Mouse (Mus musculus) embryonic facial prominence, embryonic 11.5 days (tissue): ENCODE results near the gene Hdac5. TPM values are rescaled to one million over a fixed set of nuclear protein-coding genes. Genes with fewer than 3 reads are reported as not detected.

ENCODE experiments used
- ATAC-seq: fragments of 200-750 bp; cut with Nextera tagmentation; replicated peaks from 2 replicates; pipeline ENCODE4 v1.8.0; 2017; ENCODE audit warnings: low read depth; ENCODE audit not compliant: insufficient number of reproducible peaks, low FRiP score, low TSS enrichment
- DNase-seq: peaks from one replicate; pipeline ENCODE4 v3.0.0-alpha.2; 2015; ENCODE audit warnings: low spot score
- H3K27ac ChIP-seq: fragments of 300-500 bp; sonication (generic); replicated peaks from 2 replicates; pipeline ENCODE4 v1.5.1; 2014; ENCODE audit warnings: mild to moderate bottlenecking, low read depth, low read length, control low read depth
- H3K27me3 ChIP-seq: fragments of 300-500 bp; sonication (generic); 2 replicates; pipeline ENCODE4 v1.6.1; 2014; ENCODE audit warnings: mild to moderate bottlenecking, low read length, moderate library complexity, mixed read lengths; ENCODE audit not compliant: control insufficient read depth, insufficient read depth
- H3K36me3 ChIP-seq: fragments of 300-500 bp; sonication (generic); replicated peaks from 2 replicates; pipeline ENCODE4 v1.6.1; 2014; ENCODE audit warnings: low read depth, mild to moderate bottlenecking, low read length, moderate library complexity, mixed read lengths; ENCODE audit not compliant: control insufficient read depth, insufficient read depth
- H3K4me1 ChIP-seq: fragments of 300-500 bp; sonication (generic); 2 replicates; pipeline ENCODE4 v1.6.1; 2014; ENCODE audit warnings: low read length, mixed read lengths; ENCODE audit not compliant: control insufficient read depth, insufficient read depth
- H3K4me2 ChIP-seq: fragments of 300-500 bp; sonication (generic); 2 replicates; pipeline ENCODE4 v1.6.1; 2014; ENCODE audit warnings: low read depth, mild to moderate bottlenecking, control low read depth, low read length, moderate library complexity
- H3K4me3 ChIP-seq: fragments of 300-500 bp; sonication (generic); 2 replicates; pipeline ENCODE4 v1.5.1; 2014; ENCODE audit warnings: low read depth, low read length, control low read depth
- H3K9ac ChIP-seq: fragments of 300-500 bp; sonication (generic); replicated peaks from 2 replicates; pipeline ENCODE4 v1.6.1; 2014; ENCODE audit warnings: mild to moderate bottlenecking, control low read depth, low read length
- H3K9me3 ChIP-seq: fragments of 300-500 bp; sonication (generic); replicated peaks from 2 replicates; pipeline ENCODE4 v1.6.1; 2016; ENCODE audit warnings: mild to moderate bottlenecking, low read length, inconsistent platforms, mixed read lengths; ENCODE audit not compliant: control insufficient read depth
- WGBS: fragments of 180-500 bp; shearing (Covaris S2); extraction: QIAGEN DNeasy Blood & Tissue Kit; methylation state at CpG from one replicate; pipeline ENCODE4 v1.1.7; 2014; 5-methylcytosine and 5-hydroxymethylcytosine counted together
- polyA plus RNA-seq: library from polyadenylated mRNA; unstranded; fragments of >200 nt; fragmentation: Nextera tagmentation; extraction: Ambion mirVana; gene quantifications from 2 replicates; pipeline ENCODE4 v1.2.1, GENCODE M21; 2014

The Hdac5 gene
- polyA plus RNA-seq, 1 experiment from 2014 or later, result 21.9 TPM

DNA sequence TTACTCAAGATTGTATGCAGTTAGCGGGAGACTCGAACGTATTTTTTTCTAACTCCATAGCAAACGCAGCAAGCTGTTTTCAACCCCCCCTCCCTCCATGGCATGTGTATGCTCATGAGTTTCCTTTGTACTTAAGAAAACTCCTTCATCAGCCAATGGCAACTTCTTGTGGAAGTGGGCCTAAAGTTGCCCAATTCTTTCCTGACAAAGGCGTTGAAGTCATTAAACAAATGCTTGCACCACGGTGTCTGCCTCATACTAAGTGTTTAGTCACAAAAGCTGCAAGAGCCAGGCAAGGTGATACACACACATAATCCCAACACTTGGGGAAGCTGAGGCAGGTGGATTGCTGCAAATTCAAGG, 16.3 kb upstream of the Hdac5 start:
- no peaks in the 10 kb centered on the region for H3K4me1 ChIP-seq
- H3K9ac ChIP-seq, result no peak overlapping the region
- no peak overlapping the region for H3K4me2 ChIP-seq
- ATAC-seq (no peak), DNase-seq (no peak)
- H3K9me3 ChIP-seq, result no peaks in the 10 kb centered on the region
- no peak overlapping the region for H3K27ac ChIP-seq
- 89% methylated on average over 6 of the region's 6 CpGs for WGBS
- no peaks in the 10 kb centered on the region for H3K36me3 ChIP-seq
- H3K4me3 ChIP-seq, result no peak overlapping the region
- no peaks in the 10 kb centered on the region for H3K27me3 ChIP-seq

DNA sequence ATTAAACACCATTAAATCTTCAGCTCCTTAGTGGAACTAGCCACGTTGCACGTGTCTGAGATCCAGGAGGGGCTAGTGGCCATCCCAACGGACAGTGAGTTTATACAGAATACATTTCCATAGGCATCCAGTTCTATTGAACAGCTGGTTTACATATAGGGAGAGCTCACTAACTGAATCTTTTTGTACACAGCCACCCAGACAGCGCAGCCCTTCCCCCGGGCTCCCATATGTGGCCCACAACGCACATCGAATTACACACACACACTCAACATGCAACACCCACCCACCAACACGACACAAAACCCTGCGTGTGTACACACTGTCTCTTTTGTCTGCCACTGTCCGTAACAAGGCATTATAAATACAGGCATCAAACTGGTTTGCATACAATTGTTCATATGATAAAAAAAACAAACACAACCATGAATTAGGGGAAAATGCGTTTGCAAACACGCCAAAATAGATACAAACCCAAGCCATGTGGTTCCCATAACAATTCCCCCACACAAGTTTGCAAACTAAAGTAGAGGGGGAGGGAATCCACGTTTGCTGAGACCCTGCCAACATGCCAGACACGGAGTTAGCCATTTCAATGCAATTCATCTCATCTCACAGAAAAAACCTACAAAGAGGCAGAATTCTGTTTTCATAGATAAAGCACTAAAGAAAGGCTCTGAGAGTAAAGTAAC, 15.8 kb upstream of the Hdac5 start:
- Histone ChIP-seq H3K27me3 (no peaks in the 10 kb centered on the region), H3K4me1 (no peaks in the 10 kb centered on the region), H3K9me3 (no peaks in the 10 kb centered on the region), H3K9ac (peak overlapping the region; percentile 63; the same call in 1 of the 2 replicates), H3K4me2 (peak overlapping the region; percentile 41), H3K27ac (no peak overlapping the region), H3K36me3 (no peaks in the 10 kb centered on the region), H3K4me3 (no peak overlapping the region)
- ATAC-seq (no peak), DNase-seq (peak; percentile 29)
- 49% methylated on average over 14 of the region's 14 CpGs for WGBS

DNA sequence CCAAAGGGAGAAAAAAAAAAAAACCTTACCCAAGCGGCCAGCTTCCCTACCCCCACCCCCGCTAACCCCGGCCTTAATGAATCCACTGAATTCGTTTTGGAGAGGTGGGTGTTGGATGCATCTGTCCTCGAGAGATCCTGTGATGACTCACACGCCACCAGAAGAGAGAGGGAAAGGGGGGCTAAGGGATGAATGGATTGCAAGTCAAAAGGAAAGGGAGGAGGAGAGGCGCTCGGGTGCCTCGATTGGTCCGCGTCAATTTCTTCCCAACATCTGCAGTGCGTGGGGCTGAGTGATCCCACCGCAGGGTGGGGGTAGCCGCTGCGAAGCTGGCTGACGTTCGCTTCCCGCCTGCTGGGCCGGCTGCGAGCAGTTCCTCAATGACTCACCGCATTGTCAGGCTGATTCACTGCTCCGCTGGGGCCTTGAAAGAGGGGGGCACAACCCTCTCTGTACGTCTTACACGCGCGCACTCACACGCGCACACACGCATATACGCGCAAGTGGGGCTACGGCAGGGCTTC, 15.0 kb upstream of the Hdac5 start:
- H3K9me3 ChIP-seq, result no peaks in the 10 kb centered on the region
- 2% methylated on average over 32 of the region's 32 CpGs for WGBS
- DNase-seq (peak; percentile 78), ATAC-seq (peak; percentile 53; the same call in 1 of the 2 replicates)
- no peaks in the 10 kb centered on the region for H3K36me3 ChIP-seq
- no peaks in the 10 kb centered on the region for H3K27me3 ChIP-seq
- H3K4me3 ChIP-seq, result peak overlapping the region; percentile 28
- H3K27ac ChIP-seq, result no peak overlapping the region
- H3K4me1 ChIP-seq, result no peaks in the 10 kb centered on the region
- peak overlapping the region; percentile 63 for H3K9ac ChIP-seq
- H3K4me2 ChIP-seq, result peak overlapping the region; percentile 41

DNA sequence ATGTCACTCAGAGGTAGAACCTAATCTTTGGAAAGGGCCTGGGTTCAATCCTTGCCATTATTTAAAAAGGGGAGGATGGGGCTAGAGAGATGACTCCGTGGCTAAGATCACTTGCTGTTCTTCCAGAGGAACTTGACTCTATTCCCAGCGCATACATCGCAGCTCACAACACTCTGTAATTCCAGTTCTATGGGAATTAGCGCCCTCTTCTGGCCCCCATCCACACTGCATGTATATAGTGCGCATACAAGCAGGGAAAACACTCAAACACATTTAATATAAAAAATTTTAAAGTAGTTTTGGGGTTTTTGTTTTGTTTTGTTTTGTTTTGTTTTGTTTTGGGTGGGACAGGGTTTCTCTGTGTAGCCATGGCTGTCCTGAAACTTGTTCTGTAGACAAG, 11.9 kb upstream of the Hdac5 start:
- Histone ChIP-seq H3K36me3 (no peaks in the 10 kb centered on the region), H3K4me2 (no peak overlapping the region), H3K27me3 (no peaks in the 10 kb centered on the region), H3K4me1 (no peaks in the 10 kb centered on the region), H3K9me3 (no peaks in the 10 kb centered on the region), H3K4me3 (no peak overlapping the region), H3K27ac (no peak overlapping the region), H3K9ac (no peak overlapping the region)
- DNase-seq (no peak), ATAC-seq (no peak)
- 49% methylated on average over 5 of the region's 5 CpGs for WGBS

DNA sequence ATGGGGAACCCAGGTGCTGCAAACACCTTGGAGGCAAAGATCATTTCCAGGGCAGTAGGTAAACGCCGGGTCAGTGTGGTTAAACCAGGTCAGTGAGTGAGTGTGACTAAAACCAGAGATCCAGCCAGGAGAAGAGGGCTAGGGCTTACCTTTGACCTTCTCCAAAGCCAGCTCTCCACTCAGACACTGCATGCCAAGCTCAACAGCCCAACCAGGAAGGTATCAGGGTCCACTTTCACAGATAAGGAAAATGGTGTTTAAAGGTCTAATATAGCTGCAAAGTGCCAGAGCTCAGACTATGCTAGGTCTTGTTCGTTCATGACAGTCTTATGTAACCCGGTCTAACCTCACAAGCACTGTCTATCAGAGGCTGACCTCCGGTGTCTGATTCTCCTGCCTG, 11.3 kb upstream of the Hdac5 start:
- 83% methylated on average over 5 of the region's 5 CpGs for WGBS
- no peaks in the 10 kb centered on the region for H3K9me3 ChIP-seq
- no peak overlapping the region for H3K4me3 ChIP-seq
- H3K36me3 ChIP-seq, result no peaks in the 10 kb centered on the region
- ATAC-seq (no peak), DNase-seq (no peak)
- no peak overlapping the region for H3K4me2 ChIP-seq
- no peaks in the 10 kb centered on the region for H3K27me3 ChIP-seq
- H3K9ac ChIP-seq, result no peak overlapping the region
- H3K27ac ChIP-seq, result no peak overlapping the region
- H3K4me1 ChIP-seq, result no peaks in the 10 kb centered on the region

DNA sequence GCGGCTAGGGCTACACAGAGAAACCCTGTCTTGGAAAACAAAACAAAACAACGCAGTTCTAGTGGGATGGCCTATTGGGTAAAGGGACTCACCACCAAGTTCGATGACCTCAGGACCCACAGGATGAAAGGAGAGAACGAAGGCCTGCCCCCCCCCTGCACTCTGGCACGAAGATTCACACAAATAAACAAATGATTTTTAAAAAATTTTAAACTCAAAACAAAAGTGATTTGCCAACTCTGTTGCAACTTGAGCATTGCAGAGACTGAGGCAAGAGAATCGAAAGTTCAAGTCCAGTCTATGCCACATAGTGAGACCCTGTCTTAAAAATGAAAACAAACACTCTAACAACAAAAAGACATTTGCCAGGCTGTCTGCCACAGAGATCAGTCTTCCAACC, 10.7 kb upstream of the Hdac5 start:
- H3K4me2 ChIP-seq, result no peak overlapping the region
- no peaks in the 10 kb centered on the region for H3K27me3 ChIP-seq
- H3K36me3 ChIP-seq, result no peaks in the 10 kb centered on the region
- ATAC-seq (no peak), DNase-seq (no peak)
- H3K9ac ChIP-seq, result no peak overlapping the region
- 83% methylated on average over 6 of the region's 6 CpGs for WGBS
- H3K27ac ChIP-seq, result no peak overlapping the region
- no peaks in the 10 kb centered on the region for H3K9me3 ChIP-seq
- H3K4me3 ChIP-seq, result no peak overlapping the region
- H3K4me1 ChIP-seq, result no peaks in the 10 kb centered on the region

DNA sequence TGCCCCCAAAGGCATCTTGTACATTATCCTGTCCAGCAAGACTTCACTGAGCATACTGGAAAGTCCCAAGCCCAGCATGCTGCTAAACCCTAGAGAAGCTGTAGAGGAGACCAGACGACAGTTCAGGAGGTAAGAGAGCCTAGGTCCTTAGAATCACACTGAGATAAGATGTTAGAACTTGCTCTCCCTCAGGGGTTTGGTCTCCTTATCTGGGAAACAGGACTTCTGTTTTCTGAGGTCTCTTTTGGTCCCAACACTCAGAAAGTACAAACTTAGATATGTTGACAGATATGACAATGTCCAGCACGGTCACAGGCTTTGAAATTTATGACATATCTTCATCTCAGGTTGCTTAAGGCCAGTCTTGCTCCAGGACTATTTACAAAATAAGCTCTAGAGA, 6.1 kb upstream of the Hdac5 start:
- H3K27ac ChIP-seq, result no peak overlapping the region
- H3K27me3 ChIP-seq, result no peaks in the 10 kb centered on the region
- H3K36me3 ChIP-seq, result no peaks in the 10 kb centered on the region
- H3K4me3 ChIP-seq, result no peak overlapping the region
- ATAC-seq (no peak), DNase-seq (no peak)
- 72% methylated on average over 2 of the region's 2 CpGs for WGBS
- H3K9ac ChIP-seq, result no peak overlapping the region
- H3K4me2 ChIP-seq, result no peak overlapping the region
- H3K4me1 ChIP-seq, result no peaks in the 10 kb centered on the region
- H3K9me3 ChIP-seq, result no peaks in the 10 kb centered on the region

DNA sequence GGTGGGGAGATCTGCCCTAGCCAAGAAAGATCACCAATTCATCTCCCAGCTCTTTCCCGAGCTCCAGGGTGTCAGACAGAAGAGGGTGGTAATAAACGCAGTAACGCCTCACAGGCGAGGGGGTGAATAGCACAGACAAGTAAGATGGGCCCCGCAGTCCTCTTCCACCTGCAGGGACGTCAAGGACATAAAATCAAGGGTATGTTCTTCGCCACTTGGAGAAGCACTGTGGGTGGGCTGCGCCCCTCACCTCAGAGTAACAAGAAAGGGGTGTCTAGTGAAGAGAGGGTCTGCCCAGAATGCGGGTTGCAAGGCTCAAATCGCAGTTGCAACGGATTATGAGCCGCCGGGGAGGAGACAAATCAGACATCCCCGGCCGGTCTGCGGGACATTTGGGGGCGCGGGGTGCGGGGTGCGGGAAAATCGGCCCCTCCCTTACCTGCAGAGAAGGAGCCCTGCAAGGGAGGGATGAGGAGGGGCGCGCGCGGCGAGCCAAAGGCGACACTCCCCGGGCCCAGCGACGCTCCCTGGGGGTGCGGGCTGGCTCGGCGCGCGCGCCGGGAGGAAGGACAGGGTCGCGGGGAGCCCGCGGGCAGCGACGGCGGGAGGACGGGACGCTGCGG, 524 bp downstream of the Hdac5 start:
- ATAC-seq (no peak), DNase-seq (peak; percentile 30)
- Histone ChIP-seq H3K27me3 (no peaks in the 10 kb centered on the region), H3K27ac (0 out of 2 replicates have a peak overlapping the region, but pooled peaks have one; percentile 59), H3K36me3 (no peaks in the 10 kb centered on the region), H3K4me3 (peak overlapping the region; percentile 93), H3K4me2 (peak overlapping the region; percentile 85), H3K9me3 (no peaks in the 10 kb centered on the region), H3K4me1 (peaks cover 16% of the 10 kb centered on the region), H3K9ac (peak overlapping the region; percentile 86)
- under 1% methylated on average over 42 of the region's 47 CpGs for WGBS
